Mouse (Mus musculus): ENCODE data around the gene Snap47. TPM values are rescaled to one million over a fixed set of nuclear protein-coding genes. Genes with fewer than 3 reads are reported as not detected.

Snap47 gene
- total RNA-seq, 2 experiments from 2014 or later = 19.5 to 20.5 TPM

GRCm38 (mm10) chr11:59425671-59426101, 25.3 kb downstream of the Snap47 start:
- peak in 1 of 2 experiments; percentile 13 for DNase-seq
- intact Hi-C loops (cut with DNase I) = no loop called here

DNA sequence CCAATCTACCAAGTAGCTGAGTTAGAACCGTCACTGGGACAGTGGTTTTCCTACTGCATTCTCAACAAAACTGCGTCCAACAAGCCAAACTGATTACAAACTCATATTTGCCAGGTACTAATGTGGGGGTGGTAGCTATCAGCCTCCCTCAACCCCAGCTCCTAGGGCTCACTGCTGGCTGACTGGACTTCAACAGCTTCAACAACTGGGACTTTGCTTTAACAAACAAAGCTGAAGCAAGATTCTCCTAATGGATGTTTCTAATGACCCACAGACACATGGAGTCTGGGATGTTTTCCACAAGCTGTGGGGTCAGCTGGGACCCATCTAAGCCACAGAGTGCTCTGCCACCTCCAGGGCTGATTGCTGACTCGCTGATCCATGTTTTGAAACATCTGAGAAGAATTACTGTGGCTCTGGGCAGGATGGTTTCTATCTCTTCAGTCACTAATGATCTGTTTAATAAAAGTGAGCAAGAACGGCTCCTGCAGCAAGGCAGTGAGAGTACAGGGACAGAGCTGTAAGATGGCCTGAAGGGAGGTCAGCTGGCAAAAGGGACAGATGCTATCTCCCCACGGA, 27.9 kb downstream of the Snap47 start:
- no peak for DNase-seq
- intact Hi-C loops (cut with DNase I) = no loop called here

DNA sequence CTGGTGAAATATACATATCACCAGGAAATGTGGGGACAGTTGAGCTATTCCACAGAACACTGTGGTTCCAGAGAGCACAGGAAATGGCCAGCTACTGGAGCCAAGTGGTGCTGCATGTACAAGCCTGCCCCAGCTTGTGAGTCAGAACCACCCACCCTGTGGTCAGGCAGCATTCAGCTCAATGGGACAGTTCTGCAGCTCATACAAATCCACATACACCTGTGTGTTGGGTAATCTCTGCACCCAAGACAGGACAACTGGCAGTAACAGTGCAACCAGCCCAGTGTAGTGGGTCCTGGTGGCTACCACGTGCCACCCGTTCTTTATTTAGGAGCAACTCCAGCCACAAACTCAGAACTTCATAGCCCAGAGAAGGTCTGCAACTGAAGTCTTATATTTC, 29.0 kb downstream of the Snap47 start:
- peak in 1 of 2 experiments; percentile 8 for DNase-seq
- intact Hi-C loops (cut with DNase I) = no loop called here

GRCm38 (mm10) chr11:59421436-59421835, 29.6 kb downstream of the Snap47 start:
- DNase-seq = peak in 1 of 2 experiments; percentile 11
- intact Hi-C loops (cut with DNase I) = no loop called here

GRCm38 (mm10) chr11:59418708-59419107, 32.3 kb downstream of the Snap47 start:
- intact Hi-C loops (cut with DNase I) = no loop called here
- no peak for DNase-seq

GRCm38 (mm10) chr11:59412999-59413863, 37.8 kb downstream of the Snap47 start:
- DNase-seq = no peak
- intact Hi-C loops (cut with DNase I) = no loop called here

GRCm38 (mm10) chr11:59412058-59412457, 38.9 kb downstream of the Snap47 start:
- DNase-seq = no peak
- intact Hi-C loops (cut with DNase I) = no loop called here

DNA sequence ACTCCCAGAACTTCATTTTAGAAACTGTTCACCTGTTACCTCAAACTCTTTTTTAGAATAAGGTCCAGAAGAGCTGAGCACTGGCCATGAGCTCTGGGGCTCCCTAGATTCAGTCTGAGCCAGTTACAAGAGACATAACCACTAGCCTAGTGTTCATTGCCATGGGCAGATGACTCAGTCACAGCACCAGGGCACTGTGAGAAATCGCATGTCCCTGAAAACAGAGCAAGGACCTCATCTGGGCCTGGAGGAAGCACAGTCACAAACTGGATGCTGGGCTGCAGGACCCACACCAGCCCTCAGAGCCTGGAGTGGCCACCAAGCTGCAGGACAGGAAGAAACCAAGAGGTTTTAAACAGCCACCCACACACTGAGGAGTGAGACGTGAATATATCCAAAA, 40.1 kb downstream of the Snap47 start:
- intact Hi-C loops (cut with DNase I) = no loop called here
- DNase-seq = no peak

- intact Hi-C loops (cut with DNase I) = no loop called here
- no peak for DNase-seq
Observed at GRCm38 (mm10) chr11:59405761-59406160, 45.2 kb downstream of the Snap47 start.

- DNase-seq = no peak
- intact Hi-C loops (cut with DNase I) = no loop called here
Observed at GRCm38 (mm10) chr11:59400876-59401275, 50.1 kb downstream of the Snap47 start.

- intact Hi-C loops (cut with DNase I) = no loop called here
- no peak for DNase-seq
Observed at GRCm38 (mm10) chr11:59399830-59400229, 51.2 kb downstream of the Snap47 start.

- intact Hi-C loops (cut with DNase I) = no loop called here
- DNase-seq = no peak
Observed at GRCm38 (mm10) chr11:59397536-59398371, 53.2 kb downstream of the Snap47 start.

- no peak for DNase-seq
- intact Hi-C loops (cut with DNase I) = no loop called here
Observed at GRCm38 (mm10) chr11:59394451-59394850, 56.5 kb downstream of the Snap47 start.

DNA sequence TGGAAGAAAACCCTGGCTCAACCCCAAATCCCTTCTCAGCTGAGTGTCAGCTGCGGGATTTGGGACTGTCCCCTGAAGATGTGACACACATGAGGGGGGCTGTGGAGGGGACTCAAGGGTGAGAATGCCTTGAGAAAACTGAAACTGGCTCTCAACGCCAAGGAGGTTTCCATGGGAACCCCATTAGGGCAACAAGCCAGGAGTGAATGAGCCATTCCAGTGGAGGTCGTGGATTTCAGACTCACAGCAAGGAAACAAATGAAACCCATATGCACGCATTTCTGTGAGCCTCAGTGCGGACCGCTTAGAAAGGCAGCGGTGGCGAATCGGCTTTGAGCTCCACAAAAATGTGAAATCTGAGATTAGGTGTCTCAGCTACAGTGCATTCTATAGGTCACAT, 57.4 kb downstream of the Snap47 start:
- DNase-seq = peak in 1 of 2 experiments; percentile 15
- intact Hi-C loops (cut with DNase I) = no loop called here

GRCm38 (mm10) chr11:59392300-59392699, 58.7 kb downstream of the Snap47 start:
- intact Hi-C loops (cut with DNase I) = no loop called here
- no peak for DNase-seq

GRCm38 (mm10) chr11:59390470-59390869, 60.5 kb downstream of the Snap47 start:
- DNase-seq = no peak
- intact Hi-C loops (cut with DNase I) = no loop called here

GRCm38 (mm10) chr11:59389617-59390016, 61.4 kb downstream of the Snap47 start:
- intact Hi-C loops (cut with DNase I) = no loop called here
- no peak for DNase-seq

GRCm38 (mm10) chr11:59388806-59389205, 62.2 kb downstream of the Snap47 start:
- no peak for DNase-seq
- intact Hi-C loops (cut with DNase I) = no loop called here

- no peak for DNase-seq
- intact Hi-C loops (cut with DNase I) = no loop called here
Observed at GRCm38 (mm10) chr11:59387471-59387870, 63.5 kb downstream of the Snap47 start.

DNA sequence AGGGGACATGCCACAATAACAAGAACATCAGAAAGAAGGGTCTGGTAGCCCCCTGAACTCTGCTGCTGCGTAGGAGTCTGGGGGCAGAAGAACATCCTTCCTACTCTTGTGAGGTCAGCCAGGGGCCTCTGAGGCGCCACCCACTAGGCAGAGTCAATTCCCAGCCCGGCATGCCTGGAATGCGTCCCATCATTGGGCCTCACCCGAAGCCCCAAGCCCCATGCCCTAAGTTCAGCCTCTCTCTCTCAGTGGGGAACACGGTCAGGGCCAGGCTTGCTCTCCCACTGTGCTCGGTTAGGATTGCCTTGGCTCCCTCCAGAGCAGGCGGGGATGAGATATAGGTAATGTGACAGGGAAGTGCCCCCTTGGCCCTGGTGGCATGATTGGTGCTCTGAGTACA, 65.9 kb downstream of the Snap47 start:
- intact Hi-C loops (cut with DNase I) = no loop called here
- DNase-seq = no peak

GRCm38 (mm10) chr11:59384441-59384959, 66.5 kb downstream of the Snap47 start:
- peak; percentile 36 to 38 for DNase-seq
- intact Hi-C loops (cut with DNase I) = no loop called here

Measured in gastrocnemius, postnatal 36 days (tissue).